Mouse (Mus musculus) cortical plate, adult 2 months (tissue): ENCODE results near the gene Specc1. TPM values are rescaled to one million over a fixed set of nuclear protein-coding genes. Genes with fewer than 3 reads are reported as not detected.

ENCODE experiments used
- H3K27ac ChIP-seq: fragments of 200-500 bp; 2 replicates; pipeline ENCODE4 v1.5.1; 2012; ENCODE audit warnings: low read length, control low read depth, inconsistent platforms; ENCODE audit not compliant: insufficient read depth
- H3K4me1 ChIP-seq: fragments of 200-500 bp; 2 replicates; pipeline ENCODE4 v1.6.1; 2011; ENCODE audit warnings: low read length; ENCODE audit not compliant: control insufficient read depth, insufficient read depth
- H3K4me3 ChIP-seq: fragments of 200-500 bp; 2 replicates; pipeline ENCODE4 v1.5.1; 2011; ENCODE audit warnings: mild to moderate bottlenecking, low read length, control low read depth; ENCODE audit not compliant: insufficient read depth
- CTCF ChIP-seq: fragments of 200-500 bp; IDR thresholded peaks from 2 replicates; pipeline ENCODE4 v1.5.1; 2011; ENCODE audit warnings: mild to moderate bottlenecking, control low read depth, low read length; ENCODE audit not compliant: insufficient read depth; ENCODE audit errors: extremely low read depth
- POLR2A ChIP-seq: fragments of 200-500 bp; IDR thresholded peaks from 2 replicates; pipeline ENCODE4 v1.6.1; 2011; ENCODE audit warnings: mild to moderate bottlenecking, low read length, control low read depth; ENCODE audit not compliant: insufficient read depth; ENCODE audit errors: extremely low read depth
- polyA plus RNA-seq: library from polyadenylated mRNA; depleted of rRNA; stranded (reverse); fragments of >200 nt; gene quantifications from 2 replicates; pipeline ENCODE4 v1.2.3, GENCODE M21; 2012

Gene Specc1
- polyA plus RNA-seq, 1 experiment, result 43.2 TPM

DNA sequence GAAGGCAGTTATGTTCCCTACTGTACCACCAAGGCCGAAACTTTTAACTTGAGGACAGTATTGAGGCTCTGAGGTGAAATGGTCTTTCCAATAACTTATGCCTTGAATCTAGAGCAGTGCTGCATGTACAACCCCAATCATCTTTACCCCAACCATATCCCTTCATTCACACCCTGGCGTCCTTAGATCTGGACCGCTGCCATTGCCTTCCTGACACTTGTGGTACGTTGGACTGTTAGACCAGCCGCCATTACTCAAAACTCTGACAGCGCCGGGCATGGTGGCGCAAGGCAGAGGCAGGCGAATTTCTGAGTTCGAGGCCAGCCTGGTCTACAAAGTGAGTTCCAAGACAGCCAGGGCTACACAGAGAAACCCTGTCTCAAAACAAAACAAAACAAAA is 121.8 kb downstream of the Specc1 start:
- H3K4me1 ChIP-seq, result no peaks in the 10 kb centered on the region; the same call in 1 of the 2 replicates
- no peak overlapping the region for H3K27ac ChIP-seq
- TF ChIP-seq CTCF (no peak), POLR2A (no peak)
- H3K4me3 ChIP-seq, result no peak overlapping the region

DNA sequence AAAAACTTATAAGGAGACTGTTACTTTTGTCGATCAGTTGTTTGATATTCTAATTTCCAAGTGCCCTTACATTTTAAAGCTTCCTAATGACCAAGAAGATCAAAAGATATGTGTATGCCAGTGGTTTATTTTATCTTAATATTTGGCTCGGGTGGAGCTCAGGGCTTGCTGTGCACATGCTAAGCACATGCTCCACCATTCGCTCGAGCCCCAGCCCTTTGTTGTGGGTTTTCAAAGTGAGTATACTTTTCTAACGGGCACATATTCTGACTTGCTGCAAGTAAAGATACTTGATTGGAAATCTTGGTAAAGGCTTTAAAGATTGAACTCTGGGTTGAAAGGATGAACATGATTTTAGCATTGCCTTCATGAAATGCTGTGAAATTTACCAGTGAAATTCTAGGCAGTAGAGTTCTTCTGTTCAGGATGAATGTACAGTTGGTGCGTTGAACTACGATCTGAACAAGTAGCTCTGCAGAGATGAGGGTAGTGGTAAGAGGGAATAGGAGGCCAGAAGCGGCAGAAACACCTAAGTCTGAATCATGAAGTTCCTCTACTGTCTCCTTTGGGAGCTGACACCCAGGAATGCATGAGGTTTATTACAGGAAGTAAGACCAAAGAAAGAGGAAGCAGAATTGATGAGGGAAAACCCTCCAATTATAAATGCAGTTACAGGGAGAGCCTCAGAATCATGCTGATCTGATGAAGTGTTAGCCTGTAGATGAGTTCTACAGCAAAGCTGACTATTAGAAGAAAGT is 122.7 kb downstream of the Specc1 start:
- H3K4me3 ChIP-seq, result no peak overlapping the region
- H3K27ac ChIP-seq, result no peak overlapping the region
- H3K4me1 ChIP-seq, result no peaks in the 10 kb centered on the region; the same call in 1 of the 2 replicates
- TF ChIP-seq POLR2A (no peak), CTCF (no peak)

DNA sequence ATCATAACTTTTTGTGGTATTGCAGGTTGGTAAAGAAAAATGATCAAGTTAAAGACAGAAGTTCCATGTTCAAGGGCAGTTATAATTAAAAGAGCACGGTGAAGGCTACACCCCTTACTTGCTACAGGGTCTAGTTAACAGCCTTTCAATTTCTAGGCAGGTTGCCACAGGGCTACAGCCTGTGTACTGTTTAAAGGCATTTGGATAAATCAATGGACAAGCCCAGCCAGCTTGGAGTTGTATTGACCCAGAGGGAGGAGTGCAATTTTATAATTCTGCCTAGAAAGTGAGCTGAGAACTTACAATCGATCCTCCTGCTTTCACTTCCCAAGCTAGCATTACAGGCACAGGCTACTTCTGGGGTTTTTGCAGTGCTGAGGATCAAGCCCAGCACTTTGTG is 123.9 kb downstream of the Specc1 start:
- Histone ChIP-seq H3K27ac (no peak overlapping the region), H3K4me3 (no peak overlapping the region), H3K4me1 (no peaks in the 10 kb centered on the region; the same call in 1 of the 2 replicates)
- TF ChIP-seq POLR2A (no peak), CTCF (no peak)

DNA sequence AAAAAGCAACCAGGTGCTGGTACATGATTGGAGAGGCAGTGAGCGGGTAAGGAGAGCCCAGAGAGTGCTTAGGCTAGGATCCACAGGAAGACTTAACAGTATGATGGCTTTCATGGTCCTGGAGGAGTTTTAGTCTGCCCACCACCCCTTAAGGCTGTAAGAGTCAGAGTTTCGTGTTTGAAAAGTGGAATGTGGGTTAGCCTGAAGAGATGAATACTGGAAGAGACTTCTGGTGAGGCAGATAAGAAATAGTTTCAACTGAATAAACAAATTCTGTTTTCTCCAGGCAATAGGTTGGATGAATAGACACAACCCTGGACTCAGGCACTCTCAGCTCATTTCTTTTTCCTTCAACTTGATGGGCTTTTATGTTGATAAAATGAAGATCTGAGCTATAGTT is 130.1 kb downstream of the Specc1 start:
- H3K4me1 ChIP-seq, result no peaks in the 10 kb centered on the region
- no peak overlapping the region for H3K4me3 ChIP-seq
- no peak overlapping the region for H3K27ac ChIP-seq
- TF ChIP-seq POLR2A (no peak), CTCF (no peak)

DNA sequence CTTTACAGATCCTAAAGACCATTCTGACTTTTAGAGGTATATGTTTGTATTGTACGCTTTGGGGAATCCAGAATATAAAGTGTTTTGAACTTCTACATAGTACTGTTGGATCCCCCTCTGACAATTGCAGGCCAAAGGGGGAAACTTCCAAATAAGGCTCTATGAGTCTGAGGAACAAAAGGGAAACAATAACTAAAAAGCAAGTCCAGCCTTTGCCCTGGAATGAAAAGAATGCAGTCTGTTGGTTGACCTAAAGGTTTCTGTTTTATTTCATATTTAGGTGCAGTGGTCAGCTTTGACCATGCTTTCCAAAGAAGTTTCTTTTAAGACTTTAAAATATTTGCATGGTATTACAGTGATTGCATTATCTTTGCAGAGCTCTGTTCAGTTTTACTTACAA is 130.5 kb downstream of the Specc1 start:
- no peaks in the 10 kb centered on the region for H3K4me1 ChIP-seq
- TF ChIP-seq POLR2A (no peak), CTCF (no peak)
- H3K27ac ChIP-seq, result no peak overlapping the region
- H3K4me3 ChIP-seq, result no peak overlapping the region

- Histone ChIP-seq H3K27ac (no peak overlapping the region), H3K4me1 (no peaks in the 10 kb centered on the region), H3K4me3 (no peak overlapping the region)
- no peak for TF ChIP-seq POLR2A
- TF ChIP-seq CTCF, result no peak
These were observed 132.1 kb downstream of the Specc1 start for GRCm38 (mm10) chr11:62088651-62089050.

DNA sequence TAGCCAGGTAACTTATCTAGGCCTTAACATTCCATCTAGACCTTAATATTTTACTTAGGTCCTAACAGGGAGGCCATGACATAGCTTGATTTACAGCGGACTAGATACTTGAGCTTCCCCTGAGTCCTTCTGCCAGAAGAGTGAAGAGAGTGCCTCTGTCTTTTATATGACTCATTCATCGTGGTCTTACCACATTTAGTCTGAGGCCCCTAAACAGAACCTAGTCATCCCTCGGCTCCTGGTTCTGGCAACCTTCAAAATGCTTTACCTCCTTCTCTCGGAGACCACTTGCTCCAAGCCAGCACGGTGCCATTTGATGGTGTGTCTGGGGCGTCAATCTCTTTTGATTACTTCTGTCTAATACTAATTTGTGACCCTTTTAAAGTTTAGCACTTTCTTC is 133.8 kb downstream of the Specc1 start:
- TF ChIP-seq POLR2A (no peak), CTCF (no peak)

DNA sequence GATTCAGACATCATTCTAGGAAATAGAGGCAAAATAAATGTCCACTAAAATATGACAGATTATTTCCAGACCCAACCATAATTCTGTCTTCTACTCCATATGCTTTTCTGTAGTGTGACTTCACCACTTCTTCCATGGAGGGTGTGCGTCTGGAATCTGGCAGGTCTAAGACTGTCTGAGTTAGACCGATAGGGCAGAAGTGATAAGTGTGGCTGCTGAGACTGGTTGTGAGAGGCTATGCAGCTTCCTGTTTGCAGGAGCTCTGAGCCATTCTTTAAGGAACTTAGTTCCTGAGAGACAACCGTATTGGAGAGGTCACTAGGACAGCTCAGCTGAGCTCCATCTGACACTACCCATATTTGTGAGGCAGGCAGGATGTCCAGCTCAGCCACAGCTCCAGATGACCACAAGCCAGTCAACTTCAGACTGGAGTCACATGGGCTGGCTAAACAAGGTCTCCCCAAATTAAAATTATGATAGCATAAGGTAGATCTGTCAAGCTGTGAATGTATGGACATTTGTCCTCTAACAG is 146.9 kb downstream of the Specc1 start:
- TF ChIP-seq CTCF (no peak), POLR2A (no peak)
- H3K4me1 ChIP-seq, result no peaks in the 10 kb centered on the region
- no peak overlapping the region for H3K27ac ChIP-seq
- no peak overlapping the region for H3K4me3 ChIP-seq

More for the DNA sequence above, 133.8 kb downstream of the Specc1 start:
- no peak overlapping the region for H3K27ac ChIP-seq
- no peak overlapping the region for H3K4me3 ChIP-seq
- H3K4me1 ChIP-seq, result no peaks in the 10 kb centered on the region

DNA sequence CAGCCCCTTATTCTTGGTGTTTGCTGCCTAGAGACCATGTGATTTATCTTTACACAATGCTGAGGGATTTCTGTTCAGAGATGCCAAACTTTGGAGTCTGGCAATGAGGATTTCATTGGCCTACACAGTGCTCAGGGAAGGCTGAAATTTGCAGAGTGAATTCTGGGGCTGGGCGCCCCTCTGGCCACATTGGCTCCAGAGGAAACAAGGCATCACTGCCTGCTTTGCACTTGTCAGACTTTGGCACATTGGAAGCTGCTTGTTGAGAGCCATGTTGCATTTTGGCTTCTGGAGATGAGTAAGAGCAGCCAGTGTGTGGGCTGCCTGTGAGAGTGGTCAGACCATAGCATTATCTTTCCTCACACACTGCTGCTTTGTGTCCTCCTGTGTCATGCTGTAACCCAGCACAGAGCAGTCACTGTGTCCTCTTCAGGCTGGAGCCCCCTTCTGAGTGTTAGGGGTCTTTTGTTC is 149.9 kb downstream of the Specc1 start:
- Histone ChIP-seq H3K27ac (peak overlapping the region; percentile 3; the same call in 1 of the 2 replicates), H3K4me3 (no peak overlapping the region), H3K4me1 (no peaks in the 10 kb centered on the region)
- TF ChIP-seq CTCF (no peak), POLR2A (no peak)
